Mouse (Mus musculus) lung, postnatal 0 days (tissue): ENCODE measurements around the gene Syt13.

Experiments
- CTCF ChIP-seq: IDR thresholded peaks from 2 replicates; pipeline ENCODE4 v1.5.1; 2016; ENCODE audit warnings: antibody characterized with exemption, mild to moderate bottlenecking
- EP300 ChIP-seq: IDR thresholded peaks from 2 replicates; pipeline ENCODE4 v1.6.1; 2016; ENCODE audit warnings: antibody characterized with exemption, mild to moderate bottlenecking, control low read depth

- TF ChIP-seq EP300 = no peak
- TF ChIP-seq CTCF = no peak
These were observed 43.7 kb upstream of the Syt13 start for GRCm38 (mm10) chr2:92871093-92871686.
